Mouse (Mus musculus) right cerebral cortex, postnatal 10 days (tissue): ENCODE measurements around the gene Smarcc2.

ENCODE experiments used
- DNase-seq, 2 experiments: peaks; one replicate each; pipeline ENCODE4 v3.0.0; 2021; ENCODE audit warnings: low spot score in 2 of 2

The Smarcc2 gene

GRCm38 (mm10) chr10:128458719-128459408, at the start of gene Smarcc2:
TSS of gene Smarcc2 (plus strand) at chr10:128459248.
- DNase-seq = peak; percentile 85 to 90

- peak; percentile 99 for DNase-seq
These were observed 49.1 kb upstream of the Smarcc2 start for GRCm38 (mm10) chr10:128409692-128410559.

- DNase-seq = no peak
These were observed 48.5 kb upstream of the Smarcc2 start for GRCm38 (mm10) chr10:128410560-128410845.

GRCm38 (mm10) chr10:128411211-128412054, 47.6 kb upstream of the Smarcc2 start, which contains the start of the genes Nabp2 and Rnf41:
TSS of gene Nabp2 (minus strand) at chr10:128411492.
TSS of gene Rnf41 (plus strand) at chr10:128411657.
- peak; percentile 97 to 98 for DNase-seq

GRCm38 (mm10) chr10:128412055-128412381, 47.0 kb upstream of the Smarcc2 start:
- DNase-seq = peak in 1 of 2 experiments; percentile 62

- DNase-seq = no peak
These were observed 46.5 kb upstream of the Smarcc2 start for GRCm38 (mm10) chr10:128412558-128412957.

GRCm38 (mm10) chr10:128413076-128413475, 46.0 kb upstream of the Smarcc2 start:
- no peak for DNase-seq

GRCm38 (mm10) chr10:128414848-128415247, 44.2 kb upstream of the Smarcc2 start:
- no peak for DNase-seq

- DNase-seq = no peak
These were observed 36.6 kb upstream of the Smarcc2 start for GRCm38 (mm10) chr10:128422426-128422825.

- no peak for DNase-seq
These were observed 34.4 kb upstream of the Smarcc2 start for GRCm38 (mm10) chr10:128424604-128425003.

- no peak for DNase-seq
These were observed 33.8 kb upstream of the Smarcc2 start for GRCm38 (mm10) chr10:128425260-128425659.

GRCm38 (mm10) chr10:128429052-128429451, 30.0 kb upstream of the Smarcc2 start:
- DNase-seq = no peak

GRCm38 (mm10) chr10:128429454-128429853, 29.6 kb upstream of the Smarcc2 start:
- no peak for DNase-seq

- no peak for DNase-seq
These were observed 25.6 kb upstream of the Smarcc2 start for GRCm38 (mm10) chr10:128433417-128433816.

- no peak for DNase-seq
These were observed 24.4 kb upstream of the Smarcc2 start for GRCm38 (mm10) chr10:128434681-128435080.

- peak; percentile 57 to 62 for DNase-seq
These were observed 23.7 kb upstream of the Smarcc2 start for GRCm38 (mm10) chr10:128435186-128435823.

- DNase-seq = no peak
These were observed 23.2 kb upstream of the Smarcc2 start for GRCm38 (mm10) chr10:128435873-128436272.

GRCm38 (mm10) chr10:128436376-128436775, 22.7 kb upstream of the Smarcc2 start:
- DNase-seq = no peak

GRCm38 (mm10) chr10:128438675-128439279, 20.3 kb upstream of the Smarcc2 start:
- DNase-seq = no peak

- no peak for DNase-seq
These were observed 18.6 kb upstream of the Smarcc2 start for GRCm38 (mm10) chr10:128440407-128440806.
